Mouse (Mus musculus): ENCODE results near the gene Zfp366. TPM values are rescaled to one million over a fixed set of nuclear protein-coding genes. Genes with fewer than 3 reads are reported as not detected.

Gene Zfp366
- total RNA-seq, 4 experiments from 2014 or later, result 3.6 to 6.7 (median 5.0) TPM

DNA sequence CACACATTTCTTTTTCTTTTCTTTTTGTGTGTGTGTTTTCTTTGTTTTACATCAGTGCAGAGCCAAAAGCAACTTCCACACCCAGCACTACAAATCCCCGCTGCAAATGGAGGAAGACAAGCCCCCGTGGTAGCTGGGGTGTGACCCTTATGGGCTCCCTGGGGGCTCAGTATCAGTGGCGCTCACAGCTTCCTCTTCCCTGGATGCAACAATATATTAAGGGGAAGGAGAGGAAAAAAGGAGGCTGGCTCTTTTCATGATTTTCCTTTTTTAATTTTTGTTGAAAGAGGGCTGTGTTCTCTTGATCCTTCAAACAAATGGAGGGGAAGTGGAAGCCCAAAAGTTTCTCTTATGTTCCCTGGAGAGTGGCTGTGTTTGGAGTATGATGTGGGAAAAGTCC, 70.2 kb downstream of the Zfp366 start:
- no peak for DNase-seq

GRCm38 (mm10) chr13:99256916-99257315, 72.3 kb downstream of the Zfp366 start:
- DNase-seq, result no peak

GRCm38 (mm10) chr13:99258677-99259076, 74.1 kb downstream of the Zfp366 start:
- no peak for DNase-seq

- no peak for DNase-seq
These were observed 75.0 kb downstream of the Zfp366 start for GRCm38 (mm10) chr13:99259502-99260174.

GRCm38 (mm10) chr13:99262406-99262805, 77.8 kb downstream of the Zfp366 start:
- no peak for DNase-seq

GRCm38 (mm10) chr13:99263159-99263783, 78.6 kb downstream of the Zfp366 start:
- DNase-seq, result no peak

DNA sequence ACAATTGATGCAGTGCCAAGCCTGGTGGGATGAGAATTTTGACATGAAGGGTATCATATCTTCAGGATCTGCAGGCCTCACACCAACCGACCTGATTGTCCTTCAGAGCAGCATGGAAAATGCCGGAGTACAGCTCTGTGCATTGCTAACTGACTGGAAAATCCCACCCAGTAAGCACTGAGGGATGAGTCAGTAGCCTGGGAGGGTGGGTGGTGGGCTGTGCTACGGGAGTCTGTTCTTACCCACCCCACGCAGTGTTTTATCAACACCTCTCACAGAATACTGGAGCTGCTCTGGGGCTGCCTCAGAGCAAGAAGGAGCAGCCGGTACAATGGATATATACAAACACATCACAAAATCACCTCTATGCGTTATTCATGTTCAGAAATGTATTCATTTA, 79.9 kb downstream of the Zfp366 start:
- no peak for DNase-seq

GRCm38 (mm10) chr13:99272046-99272445, 87.4 kb downstream of the Zfp366 start:
- DNase-seq, result no peak

DNA sequence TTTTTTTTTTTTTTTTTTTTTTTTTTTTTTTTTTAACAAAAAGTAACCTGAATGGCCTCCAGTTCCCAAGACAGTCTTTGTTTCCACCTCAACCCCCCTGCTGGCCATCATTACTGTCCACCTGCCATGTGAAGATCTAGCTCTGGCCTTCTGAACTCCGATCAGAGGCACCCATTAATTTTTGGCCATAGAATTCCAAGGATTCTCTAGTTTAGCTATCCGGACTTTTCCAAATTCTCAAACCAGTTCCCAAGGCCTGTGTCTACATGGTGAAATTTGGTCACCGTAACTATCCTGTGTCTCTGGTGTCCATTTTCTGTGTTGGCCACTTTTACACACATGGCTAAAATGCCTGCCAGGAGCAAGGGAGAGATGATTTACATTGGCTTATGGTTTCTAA, 92.9 kb downstream of the Zfp366 start:
- no peak for DNase-seq

DNA sequence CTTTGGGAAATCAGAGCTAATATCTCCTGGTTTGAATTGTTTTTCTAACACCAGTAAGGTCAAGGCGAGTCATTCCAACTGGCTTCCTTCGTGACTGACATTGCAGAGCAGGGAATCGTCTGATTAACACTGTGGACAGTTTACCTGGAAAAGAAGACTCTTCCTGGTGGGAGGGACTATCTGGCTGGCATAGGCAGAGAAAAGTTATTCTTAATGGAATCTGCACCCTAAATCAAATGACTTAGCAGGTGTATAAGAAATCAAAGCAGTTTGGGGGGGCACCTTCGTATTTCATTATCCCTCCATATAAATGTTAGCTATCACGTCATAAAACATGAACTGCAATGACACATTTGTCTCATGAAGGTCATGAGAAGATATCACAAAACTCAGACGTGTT, 93.9 kb downstream of the Zfp366 start:
- DNase-seq, result no peak

DNA sequence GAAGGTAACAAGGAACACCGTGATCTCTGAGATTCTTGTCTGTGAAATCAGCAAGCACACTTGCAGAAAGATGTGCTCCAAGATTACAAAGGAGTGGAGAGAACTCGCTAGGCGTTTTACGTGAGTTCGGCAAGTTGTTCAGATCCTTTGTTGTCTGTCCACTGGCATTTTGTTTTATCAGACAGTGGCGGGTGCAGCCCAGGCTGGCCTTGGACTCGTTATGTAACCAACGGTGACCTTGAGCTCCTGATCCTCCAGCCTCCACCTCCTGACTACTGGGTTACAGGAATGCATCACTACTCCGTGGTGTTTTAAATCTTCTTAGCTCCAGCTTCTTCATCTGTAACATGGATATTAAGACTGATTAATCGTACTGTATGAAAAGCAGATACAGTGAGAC, 94.7 kb downstream of the Zfp366 start:
- DNase-seq, result peak; percentile 84

- DNase-seq, result no peak
These were observed 98.3 kb downstream of the Zfp366 start for GRCm38 (mm10) chr13:99282961-99283360.

DNA sequence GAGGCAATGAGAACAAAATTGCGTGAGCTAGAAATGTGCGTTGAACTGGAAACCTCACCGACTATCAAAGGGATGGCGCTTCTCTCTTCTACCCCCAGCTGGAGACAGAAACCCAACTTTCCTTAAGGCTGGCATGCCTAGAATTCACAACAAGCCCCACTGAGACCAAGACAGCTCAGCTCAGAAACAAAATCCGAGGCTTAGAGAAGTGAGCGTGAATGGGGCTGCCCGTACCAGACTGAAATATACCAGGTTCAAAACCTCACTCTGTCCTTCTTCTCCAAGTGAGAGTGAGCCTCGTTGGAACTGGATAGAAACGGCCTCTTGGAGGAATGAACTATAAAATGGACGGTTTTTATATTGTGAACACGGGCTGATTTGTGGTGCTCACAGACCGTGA, 99.3 kb downstream of the Zfp366 start:
- no peak for DNase-seq

GRCm38 (mm10) chr13:99284400-99285160, 100.0 kb downstream of the Zfp366 start:
- no peak for DNase-seq

DNA sequence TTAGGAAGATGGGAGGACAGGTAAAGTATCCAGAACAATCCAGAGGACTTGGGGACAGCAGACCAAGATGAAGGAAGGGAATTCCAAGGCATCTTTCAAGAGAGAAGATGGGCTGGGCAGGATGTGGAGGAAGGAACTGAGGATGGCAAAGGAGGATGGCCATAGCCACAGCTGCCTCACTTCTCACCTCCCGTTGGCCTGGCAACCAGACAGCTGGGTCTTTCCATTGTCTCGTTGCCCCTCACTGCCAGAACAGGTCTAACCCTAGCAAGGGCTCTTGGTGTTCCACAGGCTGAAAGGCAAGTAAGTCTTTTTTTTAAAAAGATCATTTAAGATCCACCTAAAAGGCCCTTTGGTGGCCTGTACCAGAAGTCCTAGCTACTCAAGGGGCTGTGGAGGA, 100.6 kb downstream of the Zfp366 start:
- DNase-seq, result no peak

DNA sequence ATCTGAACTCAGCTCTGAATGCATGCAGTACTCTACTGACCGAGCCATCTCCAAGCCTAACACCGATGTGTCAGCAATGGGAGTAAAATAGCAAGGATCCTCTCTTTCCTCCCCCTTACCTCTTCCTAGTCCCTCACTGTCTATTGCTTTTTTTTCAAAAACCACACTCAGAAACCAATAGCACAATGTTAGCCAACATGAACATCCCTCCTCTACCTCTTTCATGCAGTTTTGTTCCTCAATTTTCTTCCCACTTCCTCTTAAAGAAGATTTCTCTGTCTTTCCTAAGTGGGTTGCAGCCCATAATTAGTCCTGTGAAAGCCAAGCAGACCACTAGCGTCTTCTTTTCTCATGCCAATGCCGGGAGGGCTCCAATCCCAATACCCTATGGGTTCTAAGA, 102.6 kb downstream of the Zfp366 start:
- no peak for DNase-seq

DNA sequence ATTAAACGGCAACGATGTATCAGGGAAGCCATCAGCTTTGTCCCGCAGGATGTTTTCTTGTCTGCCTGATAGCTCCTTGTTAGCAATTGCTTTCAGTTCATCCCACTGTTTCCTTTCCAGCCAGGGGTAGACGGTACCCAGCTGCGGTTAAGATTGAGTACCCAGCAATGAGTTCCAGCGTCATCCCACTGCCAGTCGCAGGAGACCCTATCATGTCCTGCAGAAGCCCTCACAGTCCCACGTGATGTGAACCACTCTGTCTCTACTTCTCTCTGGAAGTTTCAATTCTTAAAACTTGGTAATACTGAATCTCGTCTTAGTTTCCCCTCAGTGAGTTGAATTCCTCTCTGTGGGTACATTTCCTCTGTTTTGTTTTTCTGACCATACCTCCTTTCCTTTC, 103.2 kb downstream of the Zfp366 start:
- DNase-seq, result no peak

- no peak for DNase-seq
These were observed 106.1 kb downstream of the Zfp366 start for GRCm38 (mm10) chr13:99290766-99291165.

- no peak for DNase-seq
These were observed 109.6 kb downstream of the Zfp366 start for GRCm38 (mm10) chr13:99294176-99294575.

GRCm38 (mm10) chr13:99299921-99300320, 115.3 kb downstream of the Zfp366 start:
- DNase-seq, result no peak

Data from adrenal gland, adult 8-10 months (tissue).